Mouse (Mus musculus) layer of hippocampus, adult 11-12 months (tissue): Measurements from ENCODE around the gene Gpr15.

Source experiments
- DNase-seq: peaks from one replicate; pipeline ENCODE4 v3.0.0; 2022; ENCODE audit warnings: low spot score

Gpr15 gene

GRCm38 (mm10) chr16:58718666-58719120 lies at the start of gene Gpr15:
Gene Gpr15, minus strand, starts transcription at chr16:58719070.
- DNase-seq, result no peak

GRCm38 (mm10) chr16:58763076-58763475 lies 44.2 kb upstream of the Gpr15 start, which contains the start of gene Olfr172:
Gene Olfr172, minus strand, starts transcription at chr16:58763176.
- no peak for DNase-seq

- no peak for DNase-seq
These were observed 37.3 kb upstream of the Gpr15 start for GRCm38 (mm10) chr16:58756191-58756590.

- DNase-seq, result no peak
These were observed 32.4 kb upstream of the Gpr15 start for GRCm38 (mm10) chr16:58751314-58751713.

GRCm38 (mm10) chr16:58746715-58747114 lies 27.8 kb upstream of the Gpr15 start:
- DNase-seq, result no peak

GRCm38 (mm10) chr16:58740751-58741150 lies 21.9 kb upstream of the Gpr15 start:
- DNase-seq, result no peak

- DNase-seq, result no peak
These were observed 19.9 kb upstream of the Gpr15 start for GRCm38 (mm10) chr16:58738800-58739199.

GRCm38 (mm10) chr16:58738205-58738604 lies 19.3 kb upstream of the Gpr15 start:
- no peak for DNase-seq

GRCm38 (mm10) chr16:58728176-58728671 lies 9.4 kb upstream of the Gpr15 start:
- DNase-seq, result no peak

GRCm38 (mm10) chr16:58727477-58728131 lies 8.7 kb upstream of the Gpr15 start, which contains the start of gene Cldnd1:
Gene Cldnd1, plus strand, starts transcription at chr16:58727910.
- peak; percentile 96 for DNase-seq

GRCm38 (mm10) chr16:58726680-58727476 lies 8.0 kb upstream of the Gpr15 start:
- DNase-seq, result no peak

- DNase-seq, result no peak
These were observed 3.4 kb upstream of the Gpr15 start for GRCm38 (mm10) chr16:58722292-58722691.

- no peak for DNase-seq
These were observed 3.9 kb downstream of the Gpr15 start for GRCm38 (mm10) chr16:58715018-58715417.

GRCm38 (mm10) chr16:58713128-58713527 lies 5.7 kb downstream of the Gpr15 start:
- no peak for DNase-seq

- DNase-seq, result no peak
These were observed 6.6 kb downstream of the Gpr15 start for GRCm38 (mm10) chr16:58712221-58712620.

- DNase-seq, result no peak
These were observed 9.3 kb downstream of the Gpr15 start for GRCm38 (mm10) chr16:58709536-58709935.

GRCm38 (mm10) chr16:58708601-58709475 lies 10.0 kb downstream of the Gpr15 start:
- DNase-seq, result no peak

- DNase-seq, result no peak
These were observed 11.5 kb downstream of the Gpr15 start for GRCm38 (mm10) chr16:58707276-58707905.

- DNase-seq, result no peak
These were observed 13.9 kb downstream of the Gpr15 start for GRCm38 (mm10) chr16:58704999-58705398.

- no peak for DNase-seq
These were observed 15.3 kb downstream of the Gpr15 start for GRCm38 (mm10) chr16:58703382-58704124.
